Mouse (Mus musculus): ENCODE results near the gene Tut4. TPM values are rescaled to one million over a fixed set of nuclear protein-coding genes. Genes with fewer than 3 reads are reported as not detected.

Tut4 gene
- polyA plus RNA-seq, 1 experiment from 2014 or later, result 53.1 TPM

DNA sequence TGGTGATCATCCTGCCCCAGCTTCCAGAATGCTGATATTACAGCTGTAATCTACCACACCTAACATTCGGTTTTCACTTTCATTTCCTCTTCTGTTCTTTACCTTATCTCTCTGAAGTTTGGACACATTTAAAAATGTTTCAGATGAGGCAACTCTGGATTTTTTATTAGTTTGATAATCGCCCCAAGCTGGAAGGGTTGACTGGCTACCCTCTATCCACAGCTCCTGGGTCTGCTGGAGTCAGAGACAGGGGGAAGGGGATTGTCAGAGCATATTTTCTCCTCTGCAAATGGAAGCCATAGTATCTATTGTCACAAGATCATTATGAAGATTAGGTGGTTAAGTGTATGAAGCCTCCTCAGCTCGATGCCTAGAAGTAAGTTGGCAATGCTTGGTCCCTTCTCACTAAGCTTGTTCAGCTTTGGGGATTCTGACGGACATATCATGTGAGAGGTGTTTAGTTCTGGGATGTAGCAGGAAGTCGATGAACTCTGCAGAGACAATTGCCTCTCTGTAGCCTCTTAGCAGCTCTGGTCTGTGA, 955 bp upstream of the Tut4 start:
- no peaks in the 10 kb centered on the region for H3K9me3 ChIP-seq (ENCODE audit: control insufficient read depth, low read length)
- no peaks in the 10 kb centered on the region for H3K27me3 ChIP-seq (ENCODE audit: control insufficient read depth, insufficient read depth, low read length)
- 31% methylated on average over 5 of the region's 5 CpGs for WGBS
- H3K4me3 ChIP-seq (ENCODE audit: control insufficient read depth in 1 of 2, insufficient read depth in 1 of 2, low read depth in 1 of 2, low read length in 2 of 2), result peak overlapping the region in 1 of 2 experiments; percentile 79; a peak in 2 of 4 replicates
- H3K4me1 ChIP-seq (ENCODE audit: control insufficient read depth in 2 of 2, insufficient read depth in 2 of 2, low read length in 2 of 2), result peaks cover 3 to 14% of the 10 kb centered on the region in 2 experiments; a peak in 3 of 4 replicates
- H3K27ac ChIP-seq (replicated peaks in 1 of 2; ENCODE audit: control insufficient read depth in 1 of 2, insufficient read depth in 1 of 2, low read depth in 2 of 2, low read length in 2 of 2), result peak overlapping the region; percentile 41 to 98; a peak in 3 of 4 replicates
- H3K36me3 ChIP-seq (ENCODE audit: control insufficient read depth, insufficient read depth, low read length), result 0 out of 2 replicates have a peak, but pooled peaks cover 4% of the 10 kb centered on the region
- H3K4me2 ChIP-seq (ENCODE audit: low read length), result peak overlapping the region; percentile 90
- peak overlapping the region; percentile 89 for H3K9ac ChIP-seq (ENCODE audit: low read length)
- ATAC-seq (ENCODE audit: insufficient number of reproducible peaks, insufficient read depth, low FRiP score, low read depth), result no peak

DNA sequence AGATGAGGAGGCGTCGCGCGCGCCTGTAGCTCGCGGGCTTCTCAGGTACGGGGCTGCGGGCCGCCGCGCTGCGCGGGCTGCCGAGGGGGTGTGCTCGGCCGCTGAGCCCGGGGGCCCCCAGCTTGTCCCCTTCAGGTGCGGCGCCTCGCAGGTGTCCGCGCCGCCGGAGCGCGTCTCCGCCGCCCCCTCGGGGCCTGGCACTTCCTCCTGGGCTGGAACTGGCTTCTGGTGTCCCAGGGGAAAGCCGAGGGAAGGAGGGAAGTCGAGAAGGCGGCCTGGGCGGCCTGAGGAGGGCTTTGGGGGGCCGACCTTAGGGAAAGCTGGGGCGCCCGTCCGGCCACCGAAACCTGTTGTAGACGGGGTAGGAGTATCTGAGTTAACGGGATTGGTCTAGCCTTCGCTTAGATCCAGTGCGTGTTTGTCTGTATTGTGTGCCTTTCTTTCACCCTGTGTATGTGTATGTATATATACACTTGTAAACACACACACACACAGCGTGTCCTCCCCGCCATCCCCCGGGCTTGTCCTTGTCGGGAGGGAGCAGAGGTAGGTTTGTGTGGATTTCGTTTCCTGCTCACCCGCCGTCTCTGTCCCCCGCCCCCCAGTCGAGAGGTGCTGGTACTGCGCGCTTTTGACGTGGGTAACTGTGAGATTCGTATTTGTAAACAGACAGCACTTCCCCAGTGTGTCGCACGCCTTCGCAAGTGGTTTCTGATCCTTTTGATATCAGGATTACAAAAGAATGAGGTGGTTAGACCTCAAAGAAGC, 1.1 kb downstream of the Tut4 start:
- under 1% methylated on average over 48 of the region's 59 CpGs for WGBS
- ATAC-seq (ENCODE audit: insufficient number of reproducible peaks, insufficient read depth, low FRiP score, low read depth), result peak; percentile 61
- Histone ChIP-seq H3K36me3 (ENCODE audit: control insufficient read depth, insufficient read depth, low read length) (0 out of 2 replicates have a peak, but pooled peaks cover 4% of the 10 kb centered on the region), H3K4me1 (ENCODE audit: control insufficient read depth in 2 of 2, insufficient read depth in 2 of 2, low read length in 2 of 2) (peaks cover 3 to 14% of the 10 kb centered on the region in 2 experiments; a peak in 3 of 4 replicates), H3K4me3 (ENCODE audit: control insufficient read depth in 1 of 2, insufficient read depth in 1 of 2, low read depth in 1 of 2, low read length in 2 of 2) (peak overlapping the region; percentile 79 to 90), H3K9me3 (ENCODE audit: control insufficient read depth, low read length) (no peaks in the 10 kb centered on the region), H3K27ac (replicated peaks in 1 of 2; ENCODE audit: control insufficient read depth in 1 of 2, insufficient read depth in 1 of 2, low read depth in 2 of 2, low read length in 2 of 2) (peak overlapping the region; percentile 88 to 98), H3K27me3 (ENCODE audit: control insufficient read depth, insufficient read depth, low read length) (no peaks in the 10 kb centered on the region), H3K9ac (ENCODE audit: low read length) (peak overlapping the region; percentile 89), H3K4me2 (ENCODE audit: low read length) (peak overlapping the region; percentile 90)

DNA sequence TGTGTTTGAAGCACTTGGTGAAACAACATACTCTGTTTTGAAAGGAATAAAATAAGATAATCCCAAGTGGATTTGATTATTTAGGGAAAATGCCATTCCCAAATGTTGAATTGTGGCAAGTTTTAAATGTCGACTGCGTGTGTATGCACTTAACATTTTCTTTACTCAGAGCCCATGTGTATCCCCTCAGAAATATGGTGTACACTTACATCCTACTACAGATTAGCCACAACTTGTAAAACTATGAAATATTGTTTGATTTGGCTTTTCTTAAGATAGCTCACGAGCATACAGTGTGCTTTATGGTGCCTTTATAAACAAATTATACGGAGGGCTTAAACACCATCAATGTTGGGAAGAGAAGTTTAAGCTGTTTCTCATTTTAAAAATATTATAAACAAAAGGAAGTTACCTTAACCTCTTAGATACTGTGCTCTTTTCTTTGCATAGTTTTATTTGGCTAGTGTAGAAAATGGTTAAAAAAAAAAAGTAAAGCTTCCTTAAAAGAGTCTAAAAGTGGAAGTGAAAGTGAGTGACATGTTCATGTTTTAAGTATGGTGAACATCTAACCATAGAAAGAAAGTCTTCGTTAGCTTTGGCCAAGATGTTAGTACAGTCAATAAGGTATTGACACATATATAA, 2.2 kb downstream of the Tut4 start:
- H3K4me2 ChIP-seq (ENCODE audit: low read length), result peak overlapping the region; percentile 90
- peak overlapping the region in 1 of 2 experiments; percentile 79; a peak in 2 of 4 replicates for H3K4me3 ChIP-seq (ENCODE audit: control insufficient read depth in 1 of 2, insufficient read depth in 1 of 2, low read depth in 1 of 2, low read length in 2 of 2)
- peak overlapping the region; percentile 89 for H3K9ac ChIP-seq (ENCODE audit: low read length)
- H3K9me3 ChIP-seq (ENCODE audit: control insufficient read depth, low read length), result no peaks in the 10 kb centered on the region
- no peaks in the 10 kb centered on the region for H3K27me3 ChIP-seq (ENCODE audit: control insufficient read depth, insufficient read depth, low read length)
- ATAC-seq (ENCODE audit: insufficient number of reproducible peaks, insufficient read depth, low FRiP score, low read depth), result no peak
- H3K4me1 ChIP-seq (ENCODE audit: control insufficient read depth in 2 of 2, insufficient read depth in 2 of 2, low read length in 2 of 2), result peaks cover 3 to 14% of the 10 kb centered on the region in 2 experiments; a peak in 3 of 4 replicates
- WGBS, result 58% methylated on average over 5 of the region's 5 CpGs
- 0 out of 2 replicates have a peak, but pooled peaks cover 4% of the 10 kb centered on the region for H3K36me3 ChIP-seq (ENCODE audit: control insufficient read depth, insufficient read depth, low read length)
- H3K27ac ChIP-seq (replicated peaks in 1 of 2; ENCODE audit: control insufficient read depth in 1 of 2, insufficient read depth in 1 of 2, low read depth in 2 of 2, low read length in 2 of 2), result no peak overlapping the region

DNA sequence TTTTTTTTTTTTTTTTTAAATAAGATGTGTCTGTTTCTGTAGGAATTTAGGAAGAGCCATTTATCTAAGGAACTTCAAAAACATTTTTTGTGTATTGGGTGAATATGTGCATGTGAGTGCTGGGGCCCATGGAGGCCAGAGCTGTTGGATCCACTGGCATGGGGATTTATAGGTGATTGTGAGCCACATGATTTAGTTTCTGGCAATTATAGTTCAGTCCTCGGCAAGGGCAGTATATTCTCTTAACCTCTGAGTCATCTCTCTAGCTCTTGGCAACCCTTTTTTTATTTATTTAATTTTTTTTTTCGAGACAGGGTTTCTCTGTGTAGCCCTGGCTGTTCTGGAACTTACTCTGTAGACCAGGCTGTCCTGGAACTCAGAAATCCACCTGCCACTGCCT, 14.4 kb downstream of the Tut4 start:
- no peak for ATAC-seq (ENCODE audit: insufficient number of reproducible peaks, insufficient read depth, low FRiP score, low read depth)
- no peak overlapping the region for H3K4me3 ChIP-seq (ENCODE audit: control insufficient read depth in 1 of 2, insufficient read depth in 1 of 2, low read depth in 1 of 2, low read length in 2 of 2)
- no peaks in the 10 kb centered on the region for H3K36me3 ChIP-seq (ENCODE audit: control insufficient read depth, insufficient read depth, low read length)
- no peak overlapping the region for H3K4me2 ChIP-seq (ENCODE audit: low read length)
- 52% methylated on average over 2 of the region's 2 CpGs for WGBS
- H3K9ac ChIP-seq (ENCODE audit: low read length), result no peak overlapping the region
- no peak overlapping the region for H3K27ac ChIP-seq (replicated peaks in 1 of 2; ENCODE audit: control insufficient read depth in 1 of 2, insufficient read depth in 1 of 2, low read depth in 2 of 2, low read length in 2 of 2)
- no peaks in the 10 kb centered on the region for H3K9me3 ChIP-seq (ENCODE audit: control insufficient read depth, low read length)
- no peaks in the 10 kb centered on the region for H3K4me1 ChIP-seq (ENCODE audit: control insufficient read depth in 2 of 2, insufficient read depth in 2 of 2, low read length in 2 of 2)
- H3K27me3 ChIP-seq (ENCODE audit: control insufficient read depth, insufficient read depth, low read length), result no peaks in the 10 kb centered on the region

DNA sequence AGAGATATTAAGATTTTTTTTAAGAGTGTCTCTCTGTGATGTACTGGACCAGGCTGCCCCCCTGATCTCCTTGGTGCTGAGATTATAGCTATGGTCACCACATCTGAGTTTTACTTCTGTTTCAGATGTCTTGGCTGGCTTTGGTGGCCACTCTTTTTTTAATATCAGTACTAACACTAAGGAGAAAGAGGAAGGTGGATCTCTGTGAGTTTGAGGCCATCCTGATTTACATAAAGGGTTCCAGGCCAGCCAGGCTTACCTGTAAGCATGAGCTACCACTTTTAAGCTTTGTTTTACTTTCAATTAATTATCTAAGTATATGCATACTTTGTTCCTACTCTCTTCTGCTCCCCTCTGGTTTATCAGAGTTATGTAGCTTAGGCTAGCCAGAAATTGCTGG, 23.6 kb downstream of the Tut4 start:
- H3K36me3 ChIP-seq (ENCODE audit: control insufficient read depth, insufficient read depth, low read length), result peaks cover 55% of the 10 kb centered on the region
- H3K9me3 ChIP-seq (ENCODE audit: control insufficient read depth, low read length), result no peaks in the 10 kb centered on the region
- H3K4me2 ChIP-seq (ENCODE audit: low read length), result no peak overlapping the region
- H3K27ac ChIP-seq (replicated peaks in 1 of 2; ENCODE audit: control insufficient read depth in 1 of 2, insufficient read depth in 1 of 2, low read depth in 2 of 2, low read length in 2 of 2), result no peak overlapping the region
- no peak overlapping the region for H3K9ac ChIP-seq (ENCODE audit: low read length)
- no peak overlapping the region for H3K4me3 ChIP-seq (ENCODE audit: control insufficient read depth in 1 of 2, insufficient read depth in 1 of 2, low read depth in 1 of 2, low read length in 2 of 2)
- no peaks in the 10 kb centered on the region for H3K4me1 ChIP-seq (ENCODE audit: control insufficient read depth in 2 of 2, insufficient read depth in 2 of 2, low read length in 2 of 2)
- ATAC-seq (ENCODE audit: insufficient number of reproducible peaks, insufficient read depth, low FRiP score, low read depth), result no peak
- H3K27me3 ChIP-seq (ENCODE audit: control insufficient read depth, insufficient read depth, low read length), result no peaks in the 10 kb centered on the region

DNA sequence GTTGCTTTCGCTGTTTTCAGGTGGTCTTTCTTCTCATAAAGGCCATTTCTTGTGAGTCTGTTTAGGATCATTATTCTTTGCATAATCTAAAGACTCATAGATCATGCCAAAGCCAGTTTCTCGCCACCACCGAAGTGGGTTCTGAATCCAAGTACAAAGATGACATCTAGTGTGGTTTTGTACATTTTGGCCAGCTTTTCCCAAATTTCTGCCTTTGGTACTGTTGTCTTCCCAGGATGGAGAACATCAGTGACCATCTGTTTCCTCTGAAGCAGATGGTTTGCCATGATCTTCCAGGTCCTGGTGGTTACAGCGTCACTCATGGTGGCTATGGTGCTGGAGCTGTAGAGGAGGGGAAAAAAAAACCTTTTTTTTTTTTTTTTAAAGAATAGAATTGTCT, 25.0 kb downstream of the Tut4 start:
- ATAC-seq (ENCODE audit: insufficient number of reproducible peaks, insufficient read depth, low FRiP score, low read depth), result no peak
- no peak overlapping the region for H3K9ac ChIP-seq (ENCODE audit: low read length)
- WGBS, result 94% methylated on average over 4 of the region's 4 CpGs
- no peaks in the 10 kb centered on the region for H3K27me3 ChIP-seq (ENCODE audit: control insufficient read depth, insufficient read depth, low read length)
- H3K9me3 ChIP-seq (ENCODE audit: control insufficient read depth, low read length), result no peaks in the 10 kb centered on the region
- H3K4me1 ChIP-seq (ENCODE audit: control insufficient read depth in 2 of 2, insufficient read depth in 2 of 2, low read length in 2 of 2), result no peaks in the 10 kb centered on the region
- H3K4me2 ChIP-seq (ENCODE audit: low read length), result no peak overlapping the region
- no peak overlapping the region for H3K4me3 ChIP-seq (ENCODE audit: control insufficient read depth in 1 of 2, insufficient read depth in 1 of 2, low read depth in 1 of 2, low read length in 2 of 2)
- H3K36me3 ChIP-seq (ENCODE audit: control insufficient read depth, insufficient read depth, low read length), result peaks cover 56% of the 10 kb centered on the region
- H3K27ac ChIP-seq (replicated peaks in 1 of 2; ENCODE audit: control insufficient read depth in 1 of 2, insufficient read depth in 1 of 2, low read depth in 2 of 2, low read length in 2 of 2), result no peak overlapping the region

DNA sequence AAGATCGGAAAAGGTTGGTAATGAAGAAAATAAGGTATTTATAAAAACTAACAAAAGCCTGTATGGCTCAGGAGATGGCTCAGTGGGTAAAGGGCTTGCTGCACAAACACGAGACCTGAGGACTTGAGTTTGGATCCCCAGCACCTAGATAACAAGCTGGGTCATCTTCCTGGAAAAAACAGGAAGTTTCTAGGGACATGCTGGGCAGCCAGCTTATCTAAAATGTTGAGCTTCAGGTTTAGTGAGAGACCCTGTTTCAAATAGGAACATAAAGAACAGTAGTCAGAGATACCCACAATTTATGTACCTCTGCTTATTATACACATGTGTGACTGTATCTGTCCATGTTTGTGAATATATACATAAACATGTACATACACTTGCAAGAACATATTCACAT, 43.8 kb downstream of the Tut4 start:
- no peak for ATAC-seq (ENCODE audit: insufficient number of reproducible peaks, insufficient read depth, low FRiP score, low read depth)
- 81% methylated on average over 2 of the region's 2 CpGs for WGBS
- H3K4me2 ChIP-seq (ENCODE audit: low read length), result no peak overlapping the region
- H3K9ac ChIP-seq (ENCODE audit: low read length), result no peak overlapping the region
- H3K27ac ChIP-seq (replicated peaks in 1 of 2; ENCODE audit: control insufficient read depth in 1 of 2, insufficient read depth in 1 of 2, low read depth in 2 of 2, low read length in 2 of 2), result no peak overlapping the region
- no peak overlapping the region for H3K4me3 ChIP-seq (ENCODE audit: control insufficient read depth in 1 of 2, insufficient read depth in 1 of 2, low read depth in 1 of 2, low read length in 2 of 2)
- no peaks in the 10 kb centered on the region for H3K27me3 ChIP-seq (ENCODE audit: control insufficient read depth, insufficient read depth, low read length)
- H3K36me3 ChIP-seq (ENCODE audit: control insufficient read depth, insufficient read depth, low read length), result peaks cover 70% of the 10 kb centered on the region
- no peaks in the 10 kb centered on the region for H3K9me3 ChIP-seq (ENCODE audit: control insufficient read depth, low read length)
- no peaks in the 10 kb centered on the region for H3K4me1 ChIP-seq (ENCODE audit: control insufficient read depth in 2 of 2, insufficient read depth in 2 of 2, low read length in 2 of 2)

Data from heart, embryonic 14.5 days (tissue).